Mouse (Mus musculus): ENCODE measurements around the gene Depdc7. TPM values are rescaled to one million over a fixed set of nuclear protein-coding genes. Genes with fewer than 3 reads are reported as not detected.

Depdc7 gene
- total RNA-seq (2021) = 1 to 10 TPM in 1 of 2 experiments, under 1 TPM in 1; 0.89 to 1.5 TPM

DNA sequence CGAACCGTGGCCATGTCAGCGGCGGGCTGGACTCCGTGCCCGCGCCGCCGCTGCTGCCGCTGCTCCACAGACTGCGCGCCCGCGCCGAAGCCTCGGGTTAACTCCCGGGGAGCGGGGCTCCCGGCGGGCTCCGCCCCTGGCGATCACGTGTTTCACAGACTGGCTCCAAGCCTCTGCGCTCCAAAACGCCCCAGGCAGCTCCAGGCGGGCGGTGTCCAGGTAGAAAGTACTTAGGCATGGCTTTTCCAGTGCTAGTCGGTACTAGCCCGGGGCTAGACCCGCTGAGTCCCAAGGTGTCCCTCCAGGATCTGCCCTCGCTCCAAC is at the start of gene Depdc7:
Depdc7 (minus strand) TSS at position 138 of the 324 bp plus-strand sequence.
- DNase-seq = peak; percentile 93
- intact Hi-C loops (cut with DNase I) = no loop called here

DNA sequence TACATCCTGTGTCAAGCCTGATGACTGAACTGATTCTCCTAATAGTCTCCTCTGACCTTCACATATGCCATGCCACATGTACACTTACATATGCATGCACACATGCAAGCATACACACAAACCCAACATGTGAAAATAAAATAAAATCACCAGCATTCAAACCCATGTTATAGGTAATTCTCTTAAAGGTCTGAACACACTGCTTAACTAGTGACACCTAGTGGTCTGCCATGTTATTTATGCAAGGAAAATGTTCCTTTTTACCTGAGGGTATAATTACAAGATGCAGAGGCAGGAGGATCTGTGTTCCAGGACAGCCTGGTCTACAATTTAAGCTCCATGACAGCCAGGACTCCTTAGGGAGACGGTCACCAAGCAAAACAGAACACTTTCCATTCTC is 32.1 kb upstream of the Depdc7 start:
- intact Hi-C loops (cut with DNase I) = loop anchor here (1.0 kb wide), 1 partner anchor 89 kb away; no protein-coding TSS in a partner anchor
- DNase-seq = peak; percentile 10 to 25

DNA sequence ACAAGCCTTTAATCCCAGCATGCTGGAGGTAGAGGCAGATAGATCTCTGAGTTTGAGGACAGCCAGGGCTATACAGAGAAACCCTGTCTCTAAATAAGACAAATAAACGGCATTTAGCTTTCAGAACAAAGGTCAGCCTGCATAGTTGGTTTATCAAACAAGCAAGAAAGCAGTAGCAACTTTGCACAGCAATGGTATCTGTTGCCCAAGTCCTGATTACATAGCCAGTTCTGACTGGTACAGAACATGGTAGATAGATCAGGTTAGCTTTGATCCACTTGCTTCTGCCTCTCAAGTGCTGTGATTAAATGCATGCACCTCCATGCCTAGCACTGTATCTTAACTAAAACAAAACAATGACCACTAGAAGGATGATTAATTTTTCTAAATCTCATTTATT is 26.0 kb upstream of the Depdc7 start:
- DNase-seq = no peak
- intact Hi-C loops (cut with DNase I) = no loop called here

- intact Hi-C loops (cut with DNase I) = no loop called here
- DNase-seq = no peak
Measured at GRCm38 (mm10) chr2:104764018-104764417, 21.3 kb upstream of the Depdc7 start.

- no peak for DNase-seq
- intact Hi-C loops (cut with DNase I) = no loop called here
Measured at GRCm38 (mm10) chr2:104763134-104763703, 20.5 kb upstream of the Depdc7 start.

DNA sequence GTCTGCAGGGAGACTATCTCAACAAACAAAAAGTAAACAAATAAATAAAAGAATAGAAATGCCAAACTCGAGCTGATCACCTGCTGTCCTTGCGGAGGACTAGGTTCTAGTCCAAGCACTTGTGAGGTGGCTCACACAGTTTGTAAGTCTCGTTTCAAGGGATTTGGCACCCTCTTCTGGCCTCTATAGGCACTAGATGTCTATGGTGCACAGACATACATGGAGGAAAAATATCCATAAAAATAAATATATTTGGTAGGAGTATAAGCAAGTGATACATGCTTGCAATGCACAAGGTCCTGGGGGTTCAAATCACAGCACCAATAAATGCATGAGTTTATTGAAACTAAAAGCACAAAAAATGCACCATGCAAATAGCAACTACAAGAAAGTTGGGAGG is 7.9 kb upstream of the Depdc7 start:
- intact Hi-C loops (cut with DNase I) = no loop called here
- DNase-seq = no peak

DNA sequence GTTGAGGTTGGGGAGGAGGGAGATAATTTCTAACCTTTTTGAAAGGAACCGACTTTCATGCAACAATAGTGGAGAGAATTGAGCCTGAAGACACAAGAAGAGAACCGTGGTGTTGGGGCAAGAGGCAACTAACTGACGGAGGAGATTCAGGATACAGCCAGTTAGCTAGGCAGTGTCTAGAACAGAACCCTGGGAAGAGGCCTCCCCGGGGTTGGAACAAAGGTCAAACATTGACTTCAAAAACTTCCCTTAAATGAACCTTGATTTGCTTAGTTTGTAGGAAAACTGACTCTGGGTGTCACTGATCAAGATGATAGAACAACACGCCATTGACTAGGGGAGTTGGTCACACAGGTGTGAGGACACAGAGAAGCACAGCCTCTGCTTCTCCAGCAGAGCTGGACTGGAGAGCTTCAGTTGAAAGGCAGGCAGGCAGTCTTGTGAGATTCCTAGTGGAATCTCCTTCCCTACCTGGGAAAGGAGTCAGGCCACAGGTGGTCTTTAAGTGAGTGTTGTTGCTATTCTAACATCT is 6.0 kb upstream of the Depdc7 start:
- DNase-seq = no peak
- intact Hi-C loops (cut with DNase I) = loop anchor here (2.0 kb wide), 1 partner anchor 64 kb away; no protein-coding TSS in a partner anchor

- intact Hi-C loops (cut with DNase I) = no loop called here
- no peak for DNase-seq
Measured at GRCm38 (mm10) chr2:104746251-104746650, 3.6 kb upstream of the Depdc7 start.

DNA sequence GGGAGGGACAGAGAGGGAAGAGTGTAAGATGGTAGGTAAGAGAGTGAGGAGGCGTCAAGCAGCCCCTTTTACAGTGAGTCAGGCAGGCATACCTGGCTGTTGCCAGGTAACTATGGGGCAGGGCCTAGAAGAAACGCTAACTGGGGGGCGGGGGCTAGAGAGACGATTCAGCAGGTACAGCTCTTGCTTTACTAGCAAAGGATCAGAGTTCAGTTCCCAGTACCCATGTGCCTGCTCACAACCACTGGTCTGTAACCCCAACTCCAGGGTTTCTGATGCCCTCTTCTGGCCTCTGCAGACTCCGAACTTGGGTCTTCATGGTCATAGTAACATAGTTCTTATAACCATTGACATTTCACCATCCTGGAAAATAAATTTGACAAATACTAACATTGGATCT is 1.3 kb upstream of the Depdc7 start:
- no peak for DNase-seq
- intact Hi-C loops (cut with DNase I) = no loop called here

- peak; percentile 18 to 20 for DNase-seq
- intact Hi-C loops (cut with DNase I) = no loop called here
Measured at GRCm38 (mm10) chr2:104743160-104743559, 482 bp upstream of the Depdc7 start.

DNA sequence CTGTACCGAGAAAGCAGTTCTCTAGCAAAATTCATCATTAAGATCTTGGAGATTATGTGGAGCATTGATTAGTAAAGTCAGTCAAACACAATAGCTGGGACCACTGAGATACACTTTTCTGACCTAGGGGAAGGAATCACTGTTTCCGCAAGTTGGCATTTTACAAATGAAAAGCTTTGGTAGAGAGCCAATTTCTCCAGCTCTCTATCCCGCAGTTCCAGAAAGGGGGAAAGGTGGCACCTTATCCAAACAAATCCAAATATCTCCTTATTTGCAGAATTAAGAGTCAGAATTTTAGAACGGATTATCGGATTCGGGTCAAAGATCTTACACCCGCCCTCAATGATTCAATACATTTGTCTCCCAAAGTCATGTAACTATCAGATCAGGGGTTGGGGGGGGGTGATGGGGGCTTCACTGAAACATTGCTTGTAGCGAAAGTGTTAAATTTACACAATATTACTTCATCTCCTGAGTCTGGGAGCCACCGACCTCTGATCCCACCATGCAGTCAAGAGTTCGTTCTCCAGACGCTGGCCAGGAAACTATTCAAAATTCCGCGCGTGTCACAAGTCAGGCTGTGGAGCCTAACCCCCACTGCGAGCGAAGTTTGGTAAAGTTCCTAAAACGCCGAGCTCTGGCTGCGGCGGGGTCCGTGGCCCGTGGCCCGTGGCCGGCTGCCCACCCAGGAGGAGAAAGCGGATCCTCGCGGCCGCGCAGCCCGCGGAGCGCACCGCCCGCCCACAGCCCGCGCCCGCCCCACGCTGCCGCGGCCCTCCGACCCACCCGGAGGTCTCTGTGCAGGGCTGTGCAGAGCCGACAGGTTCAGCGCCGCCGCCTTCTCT is 560 bp downstream of the Depdc7 start:
- no peak for DNase-seq
- intact Hi-C loops (cut with DNase I) = no loop called here

- intact Hi-C loops (cut with DNase I) = no loop called here
- DNase-seq = no peak
Measured at GRCm38 (mm10) chr2:104741015-104741758, 1.5 kb downstream of the Depdc7 start.

- no peak for DNase-seq
- intact Hi-C loops (cut with DNase I) = no loop called here
Measured at GRCm38 (mm10) chr2:104740248-104740949, 2.3 kb downstream of the Depdc7 start.

GRCm38 (mm10) chr2:104739691-104740090 is 3.0 kb downstream of the Depdc7 start:
- DNase-seq = no peak
- intact Hi-C loops (cut with DNase I) = no loop called here

GRCm38 (mm10) chr2:104736241-104736640 is 6.4 kb downstream of the Depdc7 start:
- DNase-seq = no peak

DNA sequence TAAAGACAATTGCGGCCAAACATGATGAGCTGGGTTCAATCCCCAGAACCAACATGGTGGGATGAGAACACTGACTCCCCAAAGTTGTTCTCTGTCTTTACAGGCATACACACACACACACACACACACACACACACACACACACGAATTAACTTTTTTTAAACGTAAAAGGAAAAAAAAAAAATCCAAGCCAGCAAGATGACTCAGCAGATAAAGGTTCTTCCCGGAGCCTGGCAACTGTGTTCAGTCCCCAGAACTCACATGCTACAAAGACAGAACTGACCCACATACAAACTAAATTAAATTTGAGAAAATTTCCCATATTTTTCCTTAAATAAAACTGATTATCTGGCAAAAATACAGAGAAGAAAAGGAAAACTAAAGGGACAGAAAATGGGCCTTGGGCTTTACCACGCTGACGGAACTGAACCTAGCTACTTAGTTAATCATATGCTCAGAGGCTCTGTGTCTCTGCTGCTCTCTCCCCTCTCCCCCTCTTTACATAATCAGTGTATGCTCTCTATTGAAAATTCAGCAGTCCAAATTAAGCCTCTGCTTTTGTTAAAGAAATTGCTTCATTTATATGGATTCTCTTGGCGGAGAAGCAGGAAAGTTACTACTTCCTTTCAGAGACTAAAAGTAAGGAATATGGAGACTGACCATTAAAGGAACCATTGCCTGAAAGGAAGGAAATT is 10.0 kb downstream of the Depdc7 start:
- no peak for DNase-seq
- intact Hi-C loops (cut with DNase I) = no loop called here

More at GRCm38 (mm10) chr2:104736241-104736640, 6.4 kb downstream of the Depdc7 start:
- intact Hi-C loops (cut with DNase I) = no loop called here

DNA sequence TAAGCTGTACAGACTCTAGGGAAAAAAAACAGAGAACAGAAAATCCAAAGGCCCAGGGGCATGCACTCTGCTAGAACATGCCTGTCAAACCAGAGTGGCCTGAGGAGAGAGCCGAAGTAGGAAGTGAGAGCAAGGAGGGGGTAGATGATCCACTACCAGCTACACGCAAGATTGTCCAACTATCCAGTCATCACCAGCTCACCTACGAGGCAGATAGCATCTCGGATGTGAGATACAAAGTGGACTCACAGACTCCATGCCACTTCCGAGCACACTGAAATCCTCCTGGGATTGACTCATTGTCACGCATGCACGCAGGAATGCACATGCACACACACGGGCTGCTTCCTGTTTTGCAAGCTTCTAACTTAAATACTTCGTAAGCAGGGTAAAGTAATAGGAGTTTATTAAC is 10.6 kb downstream of the Depdc7 start:
- DNase-seq = peak in 1 of 2 experiments; percentile 7

GRCm38 (mm10) chr2:104727369-104727768 is 15.3 kb downstream of the Depdc7 start:
- DNase-seq = no peak
- intact Hi-C loops (cut with DNase I) = no loop called here

More for the DNA sequence above, 10.6 kb downstream of the Depdc7 start:
- intact Hi-C loops (cut with DNase I) = no loop called here

DNA sequence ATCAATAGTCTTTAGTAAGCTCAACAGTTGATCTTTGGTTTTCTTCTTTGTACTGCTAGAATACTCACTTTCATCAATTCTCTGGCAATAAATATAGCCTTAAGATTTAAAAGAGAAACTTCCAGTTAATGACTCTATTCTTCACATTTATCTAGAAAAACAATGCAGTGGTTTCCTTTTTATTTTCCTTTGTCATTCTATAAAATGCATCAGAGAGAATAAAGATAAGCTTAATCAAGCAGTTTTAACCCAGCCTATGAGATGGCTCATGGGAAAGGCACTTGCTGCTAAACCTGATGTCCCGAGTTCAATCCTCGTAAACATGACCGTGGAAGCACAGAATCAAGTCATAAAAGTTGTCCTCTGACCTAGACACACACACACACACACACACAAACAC is 20.7 kb downstream of the Depdc7 start:
- DNase-seq = no peak
- intact Hi-C loops (cut with DNase I) = no loop called here

DNA sequence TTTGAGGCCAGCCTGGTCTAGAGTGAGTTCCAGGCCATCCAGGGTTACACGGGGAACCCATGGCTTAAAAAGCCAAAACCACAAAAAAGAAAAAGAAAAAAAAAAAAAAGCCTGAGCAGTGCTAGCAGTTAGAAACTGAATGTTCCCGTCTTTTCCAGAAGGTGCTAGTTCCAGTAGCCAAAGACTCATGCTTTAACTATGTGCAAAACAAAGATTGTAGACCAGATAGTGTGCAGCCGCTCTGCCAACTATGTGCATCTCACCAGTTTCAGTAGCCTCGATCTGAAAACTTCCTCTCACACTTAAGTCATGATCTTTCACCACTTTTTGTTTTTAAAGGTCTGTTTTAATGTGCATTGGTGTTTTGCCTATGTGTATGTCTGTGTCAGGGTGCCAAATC is 24.9 kb downstream of the Depdc7 start:
- intact Hi-C loops (cut with DNase I) = no loop called here

More for the DNA sequence above, 24.9 kb downstream of the Depdc7 start:
- DNase-seq = no peak

Measured in heart, postnatal 10 days (tissue).